Mouse (Mus musculus): ENCODE measurements around the gene Mrpl17.

DNA sequence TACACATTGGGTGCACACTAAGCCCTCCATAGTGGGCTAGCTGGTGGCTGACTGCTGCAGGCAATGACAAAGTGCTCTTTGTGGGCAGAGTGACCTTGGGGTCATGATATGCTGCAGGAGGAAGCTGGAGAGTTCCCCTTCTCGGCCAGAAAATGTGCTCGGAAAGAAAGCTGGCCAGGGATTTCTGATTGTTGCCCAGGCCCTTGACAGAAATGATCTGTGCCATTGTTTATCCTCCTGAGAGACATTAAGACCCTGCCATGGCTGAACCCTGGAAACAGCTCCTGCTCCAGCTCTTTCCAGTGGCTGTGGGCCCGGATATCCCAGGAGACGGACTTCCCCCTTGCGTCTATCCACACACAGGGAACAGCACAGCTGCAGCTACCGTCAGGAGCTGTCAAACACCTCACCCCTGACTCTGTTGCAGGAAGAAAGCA is 43.2 kb downstream of the Mrpl17 start:
- TF ChIP-seq POLR2A (IDR thresholded peaks at IDR 0.05; ENCODE audit: low read depth, low read length) (no peak), CTCF (IDR thresholded peaks at IDR 0.05; ENCODE audit: extremely low read depth, insufficient read depth, insufficient read length, insufficient replicate concordance) (no peak)

Data from spleen, adult 2 months (tissue).